In genomic region chr15:99253175-99253479, GRCm38 (mm10) we compare ENCODE assay signal across 10 mouse cellular contexts. TPM values are rescaled to one million over a fixed set of nuclear protein-coding genes. Genes with fewer than 3 reads are reported as not detected.
DNase-seq lines count a peak whose midpoint lies in the region; ATAC-seq and TF ChIP-seq lines count a peak whose summit lies in the region.
"Not testable (repeated sequence)": the region's sequence is repeated elsewhere in the genome, so short reads cannot be mapped to it uniquely, and the experiment has no call there.
"Had no signal": no experiment of that assay in that cellular context is flagged by ENCODE, and none has a peak within 500 bp of the region (broad histone marks: within the 10 kb centered on the region; RNA-seq: fewer than 3 reads in every experiment).

No protein-coding gene starts in this region.

- H3K4me3 ChIP-seq in bone marrow macrophage, adult 2 months (ENCODE audit: insufficient read depth, low read length): peak overlapping the region; percentile 76; the same call in 1 of the 2 replicates
- not testable (repeated sequence) for H3K4me3 ChIP-seq in forebrain, embryonic 13.5 days; hindbrain, embryonic 16.5 days (ENCODE audit: low read length); midbrain, embryonic 12.5 days; neural tube, embryonic 14.5 days (ENCODE audit: low read depth, low read length)
- peak overlapping the region; percentile 69 for H3K4me3 ChIP-seq in heart, embryonic 13.5 days
- peak overlapping the region; percentile 68; the same call in 1 of the 2 replicates for H3K4me3 ChIP-seq in limb, embryonic 10.5 days
- H3K4me3 ChIP-seq in liver, embryonic 15.5 days (replicated peaks): peak overlapping the region; percentile 84

- not testable (repeated sequence) for H3K9ac ChIP-seq in forebrain, embryonic 13.5 days; heart, embryonic 13.5 days; hindbrain, embryonic 16.5 days (ENCODE audit: low read depth, low read length); liver, embryonic 15.5 days; midbrain, embryonic 12.5 days (replicated peaks); neural tube, embryonic 14.5 days (replicated peaks; ENCODE audit: low read depth, low read length)

- DNase-seq in limb, embryonic 10.5 days (ENCODE audit: low spot score): not testable (repeated sequence)

- H3K27me3 ChIP-seq in forebrain, embryonic 13.5 days; heart, embryonic 13.5 days (replicated peaks); hindbrain, embryonic 16.5 days (replicated peaks; ENCODE audit: control insufficient read depth, insufficient read depth, low read length); limb, embryonic 10.5 days (ENCODE audit: low read depth, poor library complexity, severe bottlenecking); liver, embryonic 15.5 days; midbrain, embryonic 12.5 days; neural tube, embryonic 14.5 days (ENCODE audit: control insufficient read depth, insufficient read depth, low read length): not testable (repeated sequence)

- WGBS in forebrain, embryonic 13.5 days: 53% methylated on average over 2 of the region's 2 CpGs
- 42% methylated on average over 2 of the region's 2 CpGs for WGBS in heart, embryonic 13.5 days
- WGBS in hindbrain, embryonic 16.5 days: 48% methylated on average over 2 of the region's 2 CpGs
- 39% methylated on average over 2 of the region's 2 CpGs for WGBS in limb, embryonic 10.5 days
- 40% methylated on average over 2 of the region's 2 CpGs for WGBS in liver, embryonic 15.5 days (ENCODE audit: insufficient replicate concordance)
- 72% methylated on average over 2 of the region's 2 CpGs for WGBS in midbrain, embryonic 12.5 days
- 39% methylated on average over 2 of the region's 2 CpGs for WGBS in neural tube, embryonic 14.5 days

- not testable (repeated sequence) for H3K27ac ChIP-seq in bone marrow macrophage, adult 2 months (ENCODE audit: insufficient read depth, low read depth, low read length); forebrain, embryonic 13.5 days; limb, embryonic 10.5 days; midbrain, embryonic 12.5 days (replicated peaks); neural tube, embryonic 14.5 days (ENCODE audit: low read depth, low read length)
- H3K27ac ChIP-seq in heart, embryonic 13.5 days (replicated peaks): peak overlapping the region; percentile 100
- peak overlapping the region; percentile 98; the same call in 1 of the 2 replicates for H3K27ac ChIP-seq in hindbrain, embryonic 16.5 days (ENCODE audit: low read depth, low read length)
- peak overlapping the region; percentile 97; the same call in 1 of the 2 replicates for H3K27ac ChIP-seq in liver, embryonic 15.5 days (replicated peaks)

- H3K4me1 ChIP-seq in bone marrow macrophage, adult 2 months (ENCODE audit: control insufficient read depth, insufficient read depth, low read length): peaks cover 15% of the 10 kb centered on the region
- H3K4me1 ChIP-seq in forebrain, embryonic 13.5 days: peaks cover 19% of the 10 kb centered on the region
- peaks cover 55% of the 10 kb centered on the region for H3K4me1 ChIP-seq in heart, embryonic 13.5 days
- not testable (repeated sequence) for H3K4me1 ChIP-seq in hindbrain, embryonic 16.5 days (ENCODE audit: control insufficient read depth, insufficient read depth, low read depth, low read length); neural tube, embryonic 14.5 days (ENCODE audit: control insufficient read depth, insufficient read depth, low read length)
- peaks cover 21% of the 10 kb centered on the region for H3K4me1 ChIP-seq in limb, embryonic 10.5 days
- H3K4me1 ChIP-seq in liver, embryonic 15.5 days (replicated peaks): peaks cover 30% of the 10 kb centered on the region
- H3K4me1 ChIP-seq in midbrain, embryonic 12.5 days: peaks cover 20% of the 10 kb centered on the region

- not testable (repeated sequence) for TF ChIP-seq CTCF in bone marrow macrophage, adult 2 months (IDR thresholded peaks at IDR 0.05; ENCODE audit: low read depth, low read length)

- ATAC-seq in forebrain, embryonic 13.5 days; heart, embryonic 13.5 days (ENCODE audit: extremely low read depth, insufficient number of reproducible peaks, low FRiP score, low TSS enrichment); hindbrain, embryonic 16.5 days; liver, embryonic 15.5 days (ENCODE audit: insufficient read depth); midbrain, embryonic 12.5 days (ENCODE audit: low FRiP score, low read depth); neural tube, embryonic 14.5 days (ENCODE audit: low read depth): not testable (repeated sequence)

- H3K36me3 ChIP-seq in forebrain, embryonic 13.5 days (ENCODE audit: poor library complexity, severe bottlenecking): peaks cover 21% of the 10 kb centered on the region
- peaks cover 18% of the 10 kb centered on the region for H3K36me3 ChIP-seq in heart, embryonic 13.5 days
- not testable (repeated sequence) for H3K36me3 ChIP-seq in hindbrain, embryonic 16.5 days (ENCODE audit: control insufficient read depth, insufficient read depth, low read length); liver, embryonic 15.5 days (replicated peaks); neural tube, embryonic 14.5 days (ENCODE audit: control insufficient read depth, insufficient read depth, low read length)
- H3K36me3 ChIP-seq in limb, embryonic 10.5 days: peaks cover 21% of the 10 kb centered on the region
- peaks cover 16% of the 10 kb centered on the region for H3K36me3 ChIP-seq in midbrain, embryonic 12.5 days

- not testable (repeated sequence) for TF ChIP-seq POLR2A in bone marrow macrophage, adult 2 months (IDR thresholded peaks at IDR 0.05; ENCODE audit: borderline replicate concordance, low read depth, low read length)

- peak overlapping the region; percentile 91 for H3K4me2 ChIP-seq in forebrain, embryonic 13.5 days
- H3K4me2 ChIP-seq in heart, embryonic 13.5 days: peak overlapping the region; percentile 92
- H3K4me2 ChIP-seq in hindbrain, embryonic 16.5 days (ENCODE audit: low read length): peak overlapping the region; percentile 73; the same call in 1 of the 2 replicates
- peak overlapping the region; percentile 83 for H3K4me2 ChIP-seq in liver, embryonic 15.5 days
- H3K4me2 ChIP-seq in midbrain, embryonic 12.5 days (replicated peaks): peak overlapping the region; percentile 92
- H3K4me2 ChIP-seq in neural tube, embryonic 14.5 days (ENCODE audit: low read depth, low read length): peak overlapping the region; percentile 60; the same call in 1 of the 2 replicates

- not testable (repeated sequence) for H3K9me3 ChIP-seq in forebrain, embryonic 13.5 days (replicated peaks); heart, embryonic 13.5 days; hindbrain, embryonic 16.5 days (ENCODE audit: control insufficient read depth, low read length); limb, embryonic 10.5 days (replicated peaks); liver, embryonic 15.5 days (replicated peaks); midbrain, embryonic 12.5 days; neural tube, embryonic 14.5 days (ENCODE audit: control insufficient read depth, low read length)

RNA-seq across cellular contexts. Expression of gene Mcrs1, which starts 1.4 kb away (rescaled TPM):
- polyA plus RNA-seq in bone marrow macrophage, adult 2 months (2012; ENCODE audit: insufficient read depth, insufficient read length, missing spikeins): 29.4 and 29.9 TPM in 2 replicates
- 198 and 213 TPM in 2 replicates for polyA plus RNA-seq in forebrain, embryonic 13.5 days (2015; fragmentation: Nextera tagmentation; extraction: Ambion mirVana)
- 149 TPM in 2 replicates for polyA plus RNA-seq in heart, embryonic 13.5 days (2015; fragmentation: Nextera tagmentation; extraction: Ambion mirVana)
- polyA plus RNA-seq in hindbrain, embryonic 16.5 days (2015; fragmentation: Nextera tagmentation; extraction: Ambion mirVana): 204 and 215 TPM in 2 replicates
- polyA plus RNA-seq in limb, embryonic 10.5 days (2016; fragmentation: Nextera tagmentation; extraction: Ambion mirVana): 180 and 190 TPM in 2 replicates
- polyA plus RNA-seq in liver, embryonic 15.5 days (2015; fragmentation: Nextera tagmentation; extraction: Ambion mirVana): 42.8 and 46.2 TPM in 2 replicates
- 196 and 202 TPM in 2 replicates for polyA plus RNA-seq in midbrain, embryonic 12.5 days (2016; fragmentation: Nextera tagmentation; extraction: Ambion mirVana)
- 202 and 213 TPM in 2 replicates for polyA plus RNA-seq in neural tube, embryonic 14.5 days (2014; fragmentation: Nextera tagmentation; extraction: Ambion mirVana)

RNA-seq across cellular contexts. Expression of gene Kcnh3, which starts 28.5 kb away (rescaled TPM):
- not detected in 2 replicates for polyA plus RNA-seq in bone marrow macrophage, adult 2 months (2012; ENCODE audit: insufficient read depth, insufficient read length, missing spikeins)
- polyA plus RNA-seq in forebrain, embryonic 13.5 days (2015; fragmentation: Nextera tagmentation; extraction: Ambion mirVana): 2.3 and 2.5 TPM in 2 replicates
- 0.19 and 0.45 TPM in 2 replicates for polyA plus RNA-seq in heart, embryonic 13.5 days (2015; fragmentation: Nextera tagmentation; extraction: Ambion mirVana)
- 1.1 TPM in 2 replicates for polyA plus RNA-seq in hindbrain, embryonic 16.5 days (2015; fragmentation: Nextera tagmentation; extraction: Ambion mirVana)
- 0.15 TPM in 1 of 2 replicates, not detected in the other for polyA plus RNA-seq in limb, embryonic 10.5 days (2016; fragmentation: Nextera tagmentation; extraction: Ambion mirVana)
- 0.12 and 0.30 TPM in 2 replicates for polyA plus RNA-seq in liver, embryonic 15.5 days (2015; fragmentation: Nextera tagmentation; extraction: Ambion mirVana)
- 0.16 and 0.23 TPM in 2 replicates for polyA plus RNA-seq in midbrain, embryonic 12.5 days (2016; fragmentation: Nextera tagmentation; extraction: Ambion mirVana)
- polyA plus RNA-seq in neural tube, embryonic 14.5 days (2014; fragmentation: Nextera tagmentation; extraction: Ambion mirVana): 0.63 and 0.66 TPM in 2 replicates
- polyA plus RNA-seq: macrophage had no signal

RNA-seq across cellular contexts. Expression of gene Prpf40b, which starts 41.8 kb away (rescaled TPM):
- polyA plus RNA-seq in bone marrow macrophage, adult 2 months (2012; ENCODE audit: insufficient read depth, insufficient read length, missing spikeins): 11.0 and 16.2 TPM in 2 replicates
- polyA plus RNA-seq in forebrain, embryonic 13.5 days (2015; fragmentation: Nextera tagmentation; extraction: Ambion mirVana): 98.6 and 107 TPM in 2 replicates
- polyA plus RNA-seq in heart, embryonic 13.5 days (2015; fragmentation: Nextera tagmentation; extraction: Ambion mirVana): 37.4 and 41.5 TPM in 2 replicates
- polyA plus RNA-seq in hindbrain, embryonic 16.5 days (2015; fragmentation: Nextera tagmentation; extraction: Ambion mirVana): 114 and 117 TPM in 2 replicates
- 59.3 and 71.2 TPM in 2 replicates for polyA plus RNA-seq in limb, embryonic 10.5 days (2016; fragmentation: Nextera tagmentation; extraction: Ambion mirVana)
- 6.6 and 8.8 TPM in 2 replicates for polyA plus RNA-seq in liver, embryonic 15.5 days (2015; fragmentation: Nextera tagmentation; extraction: Ambion mirVana)
- polyA plus RNA-seq in midbrain, embryonic 12.5 days (2016; fragmentation: Nextera tagmentation; extraction: Ambion mirVana): 75.9 and 78.1 TPM in 2 replicates
- polyA plus RNA-seq in neural tube, embryonic 14.5 days (2014; fragmentation: Nextera tagmentation; extraction: Ambion mirVana): 96.9 and 113 TPM in 2 replicates

RNA-seq across cellular contexts. Expression of gene Fam186b, which starts 42.6 kb away (rescaled TPM):
- not detected in 2 replicates for polyA plus RNA-seq in bone marrow macrophage, adult 2 months (2012; ENCODE audit: insufficient read depth, insufficient read length, missing spikeins)
- 0.28 TPM in 1 of 2 replicates, not detected in the other for polyA plus RNA-seq in forebrain, embryonic 13.5 days (2015; fragmentation: Nextera tagmentation; extraction: Ambion mirVana)
- polyA plus RNA-seq in heart, embryonic 13.5 days (2015; fragmentation: Nextera tagmentation; extraction: Ambion mirVana): 0.40 and 0.52 TPM in 2 replicates
- polyA plus RNA-seq in hindbrain, embryonic 16.5 days (2015; fragmentation: Nextera tagmentation; extraction: Ambion mirVana): 0.85 and 1.2 TPM in 2 replicates
- polyA plus RNA-seq in limb, embryonic 10.5 days (2016; fragmentation: Nextera tagmentation; extraction: Ambion mirVana): 0.21 and 0.29 TPM in 2 replicates
- polyA plus RNA-seq in liver, embryonic 15.5 days (2015; fragmentation: Nextera tagmentation; extraction: Ambion mirVana): not detected in 2 replicates
- 0.22 and 0.26 TPM in 2 replicates for polyA plus RNA-seq in midbrain, embryonic 12.5 days (2016; fragmentation: Nextera tagmentation; extraction: Ambion mirVana)
- polyA plus RNA-seq in neural tube, embryonic 14.5 days (2014; fragmentation: Nextera tagmentation; extraction: Ambion mirVana): 0.53 and 0.66 TPM in 2 replicates
- polyA plus RNA-seq: large intestine, adult 2 months; macrophage had no signal
